Mouse (Mus musculus) hindbrain, embryonic 14.5 days (tissue): Measurements from ENCODE around the gene Lrrc8d. TPM values are rescaled to one million over a fixed set of nuclear protein-coding genes. Genes with fewer than 3 reads are reported as not detected.

Experiments
- ATAC-seq: fragments of 200-750 bp; cut with Nextera tagmentation; 2 replicates; pipeline ENCODE4 v1.8.0; 2017; ENCODE audit warnings: moderate number of reproducible peaks, mild to moderate bottlenecking, moderate TSS enrichment, moderate library complexity; ENCODE audit not compliant: low FRiP score
- DNase-seq: peaks from one replicate; pipeline ENCODE4 v3.0.0-alpha.2; 2015; ENCODE audit warnings: low spot score
- H3K27ac ChIP-seq: fragments of 300-500 bp; sonication (generic); 2 replicates; pipeline ENCODE4 v1.5.1; 2014; ENCODE audit warnings: mild to moderate bottlenecking, moderate library complexity
- H3K27me3 ChIP-seq: fragments of 300-500 bp; sonication (generic); 2 replicates; pipeline ENCODE4 v1.6.1; 2014; ENCODE audit warnings: mild to moderate bottlenecking, low read length, mixed read lengths; ENCODE audit not compliant: control insufficient read depth, insufficient read depth
- H3K36me3 ChIP-seq: fragments of 300-500 bp; sonication (generic); replicated peaks from 2 replicates; pipeline ENCODE4 v1.6.1; 2014; ENCODE audit not compliant: control insufficient read depth, insufficient read depth
- H3K4me1 ChIP-seq: fragments of 300-500 bp; sonication (generic); replicated peaks from 2 replicates; pipeline ENCODE4 v1.6.1; 2014; ENCODE audit warnings: antibody characterized with exemption, low read length, mixed read lengths; ENCODE audit not compliant: control insufficient read depth, insufficient read depth
- H3K4me2 ChIP-seq: fragments of 300-500 bp; sonication (generic); replicated peaks from 2 replicates; pipeline ENCODE4 v1.6.1; 2014; ENCODE audit warnings: mild to moderate bottlenecking, moderate library complexity
- H3K4me3 ChIP-seq: fragments of 300-500 bp; sonication (generic); replicated peaks from 2 replicates; pipeline ENCODE4 v1.5.1; 2014; ENCODE audit warnings: mild to moderate bottlenecking, low read length
- H3K9ac ChIP-seq: fragments of 300-500 bp; sonication (generic); 2 replicates; pipeline ENCODE4 v1.6.1; 2014
- H3K9me3 ChIP-seq: fragments of 300-500 bp; sonication (generic); 2 replicates; pipeline ENCODE4 v1.6.1; 2016; ENCODE audit warnings: low read length; ENCODE audit not compliant: control insufficient read depth
- WGBS: fragments of 180-500 bp; shearing (Covaris S2); extraction: QIAGEN DNeasy Blood & Tissue Kit; methylation state at CpG from one replicate; pipeline ENCODE4 v1.1.7; 2014; 5-methylcytosine and 5-hydroxymethylcytosine counted together
- polyA plus RNA-seq: library from polyadenylated mRNA; unstranded; fragments of >200 nt; fragmentation: Nextera tagmentation; extraction: Ambion mirVana; gene quantifications from 2 replicates; pipeline ENCODE4 v1.2.1, GENCODE M21; 2014

The Lrrc8d gene
- polyA plus RNA-seq, 1 experiment from 2014 or later = 38.4 TPM

DNA sequence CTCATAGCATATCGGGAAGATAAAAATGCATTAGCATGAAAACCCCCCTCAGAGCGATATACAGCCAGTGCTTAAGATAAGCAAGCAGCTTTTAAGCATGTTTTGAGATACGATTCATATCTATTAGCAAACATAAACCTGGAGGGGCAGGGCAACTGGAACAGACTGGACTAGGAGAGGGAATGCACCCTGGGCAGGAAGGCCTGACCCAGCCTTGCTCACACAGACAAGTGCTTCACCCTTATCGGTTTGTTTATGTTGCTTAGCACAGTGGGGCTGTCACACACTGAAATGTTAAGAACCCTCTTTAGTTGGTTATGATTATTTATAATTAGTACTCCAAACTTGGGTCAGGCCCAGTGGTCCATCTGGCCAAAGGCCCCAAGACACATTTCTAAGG is 125.1 kb downstream of the Lrrc8d start:
- no peak for ATAC-seq
- WGBS = 85% methylated on average over 4 of the region's 4 CpGs
- H3K36me3 ChIP-seq = no peaks in the 10 kb centered on the region
- peaks cover 7% of the 10 kb centered on the region; the same call in 1 of the 2 replicates for H3K4me1 ChIP-seq
- no peak for DNase-seq
- H3K4me2 ChIP-seq = no peak overlapping the region
- no peaks in the 10 kb centered on the region for H3K27me3 ChIP-seq
- H3K9me3 ChIP-seq = no peaks in the 10 kb centered on the region
- H3K9ac ChIP-seq = no peak overlapping the region
- no peak overlapping the region for H3K27ac ChIP-seq
- H3K4me3 ChIP-seq = no peak overlapping the region

- H3K4me3 ChIP-seq = no peak overlapping the region
- H3K27ac ChIP-seq = no peak overlapping the region
- H3K36me3 ChIP-seq = no peaks in the 10 kb centered on the region
- DNase-seq (no peak), ATAC-seq (no peak)
- WGBS = 67% methylated on average over 5 of the region's 5 CpGs
- no peaks in the 10 kb centered on the region for H3K9me3 ChIP-seq
- H3K9ac ChIP-seq = no peak overlapping the region
- no peak overlapping the region for H3K4me2 ChIP-seq
- peaks cover 7% of the 10 kb centered on the region; the same call in 1 of the 2 replicates for H3K4me1 ChIP-seq
- no peaks in the 10 kb centered on the region for H3K27me3 ChIP-seq
Observed at GRCm38 (mm10) chr5:105826916-105827510, 127.2 kb downstream of the Lrrc8d start.

DNA sequence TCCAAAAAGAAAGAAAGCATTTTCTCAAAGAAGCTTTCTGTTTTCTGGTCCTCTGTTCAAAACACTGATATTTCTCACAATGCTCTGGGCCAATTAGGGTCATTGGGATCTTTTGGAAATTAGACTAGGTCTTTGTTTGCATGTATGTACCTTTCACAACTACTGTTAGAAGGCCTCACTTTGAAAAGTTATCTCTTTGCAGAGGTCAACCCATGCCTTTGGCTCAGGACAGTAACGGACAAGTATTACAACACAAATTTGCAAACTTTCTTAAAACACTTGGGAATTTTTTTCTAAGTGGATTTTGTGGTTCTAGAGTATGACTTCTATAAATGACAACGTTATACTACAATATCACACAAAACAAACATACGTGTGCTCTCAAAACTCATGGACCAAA is 128.3 kb downstream of the Lrrc8d start:
- ATAC-seq (no peak), DNase-seq (no peak)
- no peaks in the 10 kb centered on the region for H3K36me3 ChIP-seq
- no peaks in the 10 kb centered on the region for H3K27me3 ChIP-seq
- H3K9ac ChIP-seq = no peak overlapping the region
- no peak overlapping the region for H3K27ac ChIP-seq
- WGBS = 91% methylated on average over 3 of the region's 3 CpGs
- H3K4me1 ChIP-seq = peaks cover 5% of the 10 kb centered on the region; the same call in 1 of the 2 replicates
- no peak overlapping the region for H3K4me2 ChIP-seq
- no peaks in the 10 kb centered on the region for H3K9me3 ChIP-seq
- H3K4me3 ChIP-seq = no peak overlapping the region

DNA sequence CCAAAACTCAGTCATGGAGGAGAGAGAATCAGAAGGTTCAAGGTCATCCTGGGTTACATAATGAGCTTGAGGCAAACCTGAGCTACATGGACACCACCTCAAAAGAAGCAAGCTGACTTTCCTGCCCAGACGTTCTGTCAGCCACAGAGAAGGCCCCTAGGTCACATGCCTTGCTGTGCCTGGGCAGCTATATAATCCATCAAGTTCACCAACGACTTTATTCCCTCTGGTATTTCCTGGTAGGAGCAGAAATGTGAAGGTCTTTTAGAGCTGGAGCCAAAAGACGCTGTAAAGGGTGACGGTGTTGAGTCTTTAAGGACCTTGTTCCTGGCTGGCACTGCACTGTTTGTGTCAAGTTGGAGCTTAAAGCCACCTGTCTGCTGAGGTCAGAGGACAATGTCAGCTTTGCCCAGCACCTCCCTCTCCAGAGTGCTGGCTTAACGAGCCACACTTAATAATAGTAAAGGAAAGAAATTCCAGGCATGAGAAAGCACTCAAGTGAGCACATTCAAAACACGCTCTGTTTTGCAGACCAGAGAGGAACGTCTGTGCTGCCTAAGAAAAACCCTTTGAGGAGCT is 129.3 kb downstream of the Lrrc8d start:
- no peaks in the 10 kb centered on the region for H3K9me3 ChIP-seq
- H3K27me3 ChIP-seq = no peaks in the 10 kb centered on the region
- no peaks in the 10 kb centered on the region for H3K4me1 ChIP-seq
- no peak overlapping the region for H3K9ac ChIP-seq
- 48% methylated on average over 7 of the region's 7 CpGs for WGBS
- H3K4me3 ChIP-seq = no peak overlapping the region
- no peak overlapping the region for H3K27ac ChIP-seq
- no peak for ATAC-seq
- H3K4me2 ChIP-seq = no peak overlapping the region
- no peaks in the 10 kb centered on the region for H3K36me3 ChIP-seq
- DNase-seq = no peak

DNA sequence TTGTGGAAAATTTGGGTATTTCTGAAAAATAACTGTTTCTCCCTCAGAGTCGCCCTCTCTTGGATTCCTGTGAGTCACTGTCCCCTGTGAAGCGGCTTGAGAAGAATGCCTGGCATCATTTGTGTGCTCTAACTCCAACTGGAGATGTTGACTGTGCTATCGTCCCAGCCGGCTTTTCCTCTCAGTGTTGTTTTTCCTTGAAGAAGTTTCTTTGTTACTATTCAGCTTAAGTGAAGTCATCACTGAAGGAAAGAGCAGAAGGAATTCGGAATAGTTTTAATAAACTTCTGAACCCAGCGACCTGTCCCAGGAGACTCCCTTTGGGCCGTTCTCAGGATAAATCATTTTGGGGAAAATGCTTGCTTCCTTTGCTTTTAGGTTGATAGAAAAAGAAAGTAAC is 132.4 kb downstream of the Lrrc8d start:
- Histone ChIP-seq H3K27me3 (no peaks in the 10 kb centered on the region), H3K4me1 (no peaks in the 10 kb centered on the region), H3K27ac (no peak overlapping the region), H3K9me3 (no peaks in the 10 kb centered on the region), H3K4me2 (no peak overlapping the region), H3K36me3 (no peaks in the 10 kb centered on the region), H3K4me3 (no peak overlapping the region), H3K9ac (no peak overlapping the region)
- DNase-seq (no peak), ATAC-seq (no peak)
- WGBS = 78% methylated on average over 7 of the region's 7 CpGs

DNA sequence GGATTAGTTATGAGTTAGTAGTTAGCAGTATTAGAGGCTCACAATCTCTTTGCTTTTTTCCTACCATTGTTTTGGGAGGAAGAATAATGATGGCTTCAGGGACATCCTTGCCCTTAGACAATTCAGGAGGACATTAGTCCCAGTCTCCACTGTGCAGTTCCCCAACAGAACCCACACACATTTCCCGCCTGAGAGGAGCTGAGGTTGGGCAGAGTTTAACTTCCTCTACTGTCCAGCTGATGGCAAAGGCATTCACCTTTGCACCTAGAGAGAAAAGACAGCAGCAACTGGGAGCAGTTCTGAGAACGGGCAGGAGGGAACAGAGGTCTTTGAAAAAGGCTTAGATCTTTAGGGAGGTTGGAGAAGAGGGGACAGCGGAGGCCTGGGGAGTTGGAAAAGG is 134.2 kb downstream of the Lrrc8d start:
- DNase-seq = no peak
- Histone ChIP-seq H3K9me3 (no peaks in the 10 kb centered on the region), H3K27me3 (no peaks in the 10 kb centered on the region), H3K4me2 (no peak overlapping the region), H3K36me3 (no peaks in the 10 kb centered on the region), H3K9ac (no peak overlapping the region), H3K4me3 (no peak overlapping the region), H3K4me1 (no peaks in the 10 kb centered on the region), H3K27ac (no peak overlapping the region)
- whole genome bisulfite sequencing = 72% methylated on average over 3 of the region's 3 CpGs
- no peak for ATAC-seq

- H3K4me2 ChIP-seq = no peak overlapping the region
- H3K9me3 ChIP-seq = no peaks in the 10 kb centered on the region
- no peaks in the 10 kb centered on the region for H3K4me1 ChIP-seq
- WGBS = 83% methylated on average over 9 of the region's 9 CpGs
- H3K9ac ChIP-seq = no peak overlapping the region
- ATAC-seq (no peak), DNase-seq (no peak)
- H3K36me3 ChIP-seq = no peaks in the 10 kb centered on the region
- no peaks in the 10 kb centered on the region for H3K27me3 ChIP-seq
- no peak overlapping the region for H3K27ac ChIP-seq
- H3K4me3 ChIP-seq = no peak overlapping the region
Observed at GRCm38 (mm10) chr5:105836006-105836405, 136.2 kb downstream of the Lrrc8d start.

GRCm38 (mm10) chr5:105839740-105840310 is 140.1 kb downstream of the Lrrc8d start:
- DNase-seq (no peak), ATAC-seq (no peak)
- H3K4me1 ChIP-seq = no peaks in the 10 kb centered on the region
- 76% methylated on average over 13 of the region's 13 CpGs for WGBS
- no peak overlapping the region for H3K27ac ChIP-seq
- H3K4me2 ChIP-seq = no peak overlapping the region
- no peak overlapping the region for H3K4me3 ChIP-seq
- H3K9me3 ChIP-seq = no peaks in the 10 kb centered on the region
- no peaks in the 10 kb centered on the region for H3K36me3 ChIP-seq
- H3K9ac ChIP-seq = no peak overlapping the region
- H3K27me3 ChIP-seq = no peaks in the 10 kb centered on the region

- no peak overlapping the region for H3K27ac ChIP-seq
- H3K9me3 ChIP-seq = no peaks in the 10 kb centered on the region
- no peak overlapping the region for H3K4me3 ChIP-seq
- WGBS = 91% methylated on average over 10 of the region's 10 CpGs
- H3K4me1 ChIP-seq = no peaks in the 10 kb centered on the region
- DNase-seq (no peak), ATAC-seq (no peak)
- H3K36me3 ChIP-seq = no peaks in the 10 kb centered on the region
- H3K9ac ChIP-seq = no peak overlapping the region
- no peak overlapping the region for H3K4me2 ChIP-seq
- H3K27me3 ChIP-seq = no peaks in the 10 kb centered on the region
Observed at GRCm38 (mm10) chr5:105844044-105844753, 144.4 kb downstream of the Lrrc8d start.
